Mouse (Mus musculus): ENCODE measurements around the gene Wdr6.

GRCm38 (mm10) chr9:108587571-108588180, 9.1 kb upstream of the Wdr6 start:
- TF ChIP-seq CTCF (IDR thresholded peaks at IDR 0.05; ENCODE audit: borderline replicate concordance, insufficient read depth, low read depth, low read length), result no peak
- TF ChIP-seq POLR2A (IDR thresholded peaks at IDR 0.05; ENCODE audit: borderline replicate concordance, insufficient read depth, low read length), result no peak
